Mouse (Mus musculus) CH12.LX (cell line): ENCODE results near the gene Olfr270. TPM values are rescaled to one million over a fixed set of nuclear protein-coding genes. Genes with fewer than 3 reads are reported as not detected.
A peak's percentile ranks its signal among the peaks of the same experiment; 100 is the strongest.

ENCODE experiments used
- DNase-seq: peaks from one replicate; pipeline ENCODE4 v3.0.0-alpha.2; 2013; ENCODE audit errors: extremely low read depth
- H3K27ac ChIP-seq: 2 replicates; pipeline ENCODE4 v1.5.1; 2012; ENCODE audit warnings: low read depth, mild to moderate bottlenecking, control low read depth, moderate library complexity; ENCODE audit not compliant: insufficient read depth
- H3K27me3 ChIP-seq: replicated peaks from 2 replicates; pipeline ENCODE3; 2012; ENCODE audit warnings: inconsistent platforms
- H3K36me3 ChIP-seq, 2 experiments: replicated peaks in 1 of 2; 2 replicates each; pipeline versions ENCODE3 to v1.6.1; 2012; ENCODE audit warnings: inconsistent platforms in 1 of 2, low read length in 1 of 2, mild to moderate bottlenecking in 1 of 2, mixed read lengths in 1 of 2, moderate library complexity in 1 of 2; ENCODE audit not compliant: control insufficient read depth in 1 of 2, insufficient read depth in 1 of 2
- H3K4me1 ChIP-seq, 2 experiments: 2 replicates each; pipeline ENCODE4 v1.6.1; 2012; ENCODE audit warnings: inconsistent platforms in 1 of 2, moderate library complexity in 1 of 2; ENCODE audit not compliant: insufficient read depth in 2 of 2, control insufficient read depth in 1 of 2
- H3K4me2 ChIP-seq: 2 replicates; pipeline ENCODE4 v1.6.1; 2012; ENCODE audit warnings: low read depth, mild to moderate bottlenecking, control low read depth; ENCODE audit not compliant: poor library complexity, insufficient read depth, severe bottlenecking
- H3K4me3 ChIP-seq, 3 experiments: fragments of 150-350 bp in 1 of 3; sonication (generic) in 1 of 3; replicated peaks in 1 of 3; 2 replicates each; pipeline versions ENCODE3 to v1.5.1; 2011 to 2012; ENCODE audit warnings: low read depth in 2 of 3, low read length in 2 of 3, mild to moderate bottlenecking in 2 of 3, moderate library complexity in 2 of 3, control low read depth in 1 of 3, improper control_type of control experiment in 1 of 3, inconsistent platforms in 1 of 3, mixed read lengths in 1 of 3; ENCODE audit not compliant: poor library complexity in 1 of 3
- H3K79me2 ChIP-seq: replicated peaks from 2 replicates; pipeline ENCODE4 v1.6.1; 2012; ENCODE audit warnings: mild to moderate bottlenecking, moderate library complexity; ENCODE audit not compliant: control insufficient read depth, poor library complexity, insufficient read depth, severe bottlenecking; ENCODE audit errors: extremely low read depth
- H3K9ac ChIP-seq: 2 replicates; pipeline ENCODE4 v1.6.1; 2012; ENCODE audit warnings: low read depth, mild to moderate bottlenecking, control low read depth, moderate library complexity; ENCODE audit not compliant: insufficient read depth
- H3K9me3 ChIP-seq: replicated peaks from 2 replicates; pipeline ENCODE3; 2012; ENCODE audit warnings: low read length, inconsistent platforms, mixed read lengths
- BHLHE40 ChIP-seq: IDR thresholded peaks from 2 replicates; pipeline ENCODE4 v1.6.1; 2011; ENCODE audit warnings: mild to moderate bottlenecking, low read depth, low read length, improper control_type of control experiment
- CHD2 ChIP-seq: IDR thresholded peaks from 2 replicates; pipeline ENCODE4 v1.6.1; 2011; ENCODE audit warnings: low read length, improper control_type of control experiment
- CTCF ChIP-seq, 2 experiments: IDR thresholded peaks in 1 of 2; conservative IDR thresholded peaks in 1 of 2; 2 replicates each; pipeline ENCODE4 v1.5.1; 2011 to 2012; ENCODE audit warnings: low read depth in 2 of 2, low read length in 2 of 2, improper control_type of control experiment in 1 of 2, inconsistent platforms in 1 of 2, mild to moderate bottlenecking in 1 of 2, moderate library complexity in 1 of 2
- ELF1 ChIP-seq: IDR thresholded peaks from 2 replicates; pipeline ENCODE4 v1.6.1; 2014; ENCODE audit warnings: low read depth, mild to moderate bottlenecking, inconsistent platforms, low read length, improper control_type of control experiment
- EP300 ChIP-seq: IDR thresholded peaks from 2 replicates; pipeline ENCODE4 v1.6.1; 2011; ENCODE audit warnings: low read length, improper control_type of control experiment
- GABPA ChIP-seq: IDR thresholded peaks from 2 replicates; pipeline ENCODE4 v1.6.1; 2012; ENCODE audit warnings: low read depth, low read length, improper control_type of control experiment, inconsistent platforms; ENCODE audit not compliant: insufficient replicate concordance
- HCFC1 ChIP-seq: IDR thresholded peaks from 2 replicates; pipeline ENCODE4 v1.6.1; 2012; ENCODE audit warnings: low read depth, mild to moderate bottlenecking, inconsistent platforms, low read length, improper control_type of control experiment
- JUN ChIP-seq: IDR thresholded peaks from 2 replicates; pipeline ENCODE4 v1.6.1; 2011; ENCODE audit warnings: low read depth, mild to moderate bottlenecking, low read length, improper control_type of control experiment, moderate library complexity; ENCODE audit not compliant: insufficient read depth
- MAFK ChIP-seq: IDR thresholded peaks from 2 replicates; pipeline ENCODE4 v1.6.1; 2011; ENCODE audit warnings: low read length, improper control_type of control experiment; ENCODE audit not compliant: insufficient replicate concordance
- MEF2A ChIP-seq: IDR thresholded peaks from 2 replicates; pipeline ENCODE4 v1.6.1; 2014; ENCODE audit warnings: low read depth, mild to moderate bottlenecking, inconsistent platforms, low read length, improper control_type of control experiment, borderline replicate concordance
- MXI1 ChIP-seq: IDR thresholded peaks from 2 replicates; pipeline ENCODE4 v1.6.1; 2011; ENCODE audit warnings: mild to moderate bottlenecking, low read depth, low read length, improper control_type of control experiment
- PAX5 ChIP-seq: IDR thresholded peaks from 2 replicates; pipeline ENCODE4 v1.6.1; 2012; ENCODE audit warnings: low read length, inconsistent platforms, mixed read lengths
- POLR2A ChIP-seq: IDR thresholded peaks from 2 replicates; pipeline ENCODE4 v1.6.1; 2011; ENCODE audit warnings: low read depth, mild to moderate bottlenecking, improper control_type of control experiment, low read length
- UBTF ChIP-seq: IDR thresholded peaks from 2 replicates; pipeline ENCODE4 v1.6.1; 2012; ENCODE audit warnings: low read depth, mild to moderate bottlenecking, inconsistent platforms, low read length, improper control_type of control experiment, moderate library complexity
- ZNF384 ChIP-seq: IDR thresholded peaks from 2 replicates; pipeline ENCODE4 v1.6.1; 2012; ENCODE audit warnings: low read depth, low read length, improper control_type of control experiment, inconsistent platforms
- dilution Hi-C: fragments of 300-500 bp; cut with MboI; formaldehyde crosslinking; loops from 2 replicates; pipeline ENCODE4 v1.14.3; 2020; ENCODE audit warnings: low sequenced_read_pairs; ENCODE audit not compliant: extremely low pct_unique_long_range_greater_than_20kb, extremely low pct_ligation_motif_present
- in situ Hi-C: fragments of 300-500 bp; cut with MboI; formaldehyde crosslinking; loops from 3 replicates; pipeline ENCODE4 v1.14.3; 2019; ENCODE audit warnings: low sequenced_read_pairs, low pct_ligation_motif_present, low pct_unique_long_range_greater_than_20kb, mixed read lengths
- polyA plus RNA-seq: library from polyadenylated mRNA; unstranded; fragments of >175 nt; gene quantifications from 2 replicates; pipeline ENCODE4 v1.2.1, GENCODE M21; 2012; ENCODE audit warnings: low read depth; ENCODE audit not compliant: insufficient read length
- total RNA-seq, 2 experiments: library from RNA; depleted of rRNA; stranded (reverse); fragments of 300-350 nt in 1 of 2; fragments of >200 nt in 1 of 2; gene quantifications; 2 replicates each; pipeline ENCODE4 v1.2.3; 2012 to 2014

Gene Olfr270
- total RNA-seq (2012; rRNA removed) = not detected in 2 replicates
- not detected in 2 replicates for total RNA-seq (2014; rRNA removed)
- not detected in 2 replicates for polyA plus RNA-seq

DNA sequence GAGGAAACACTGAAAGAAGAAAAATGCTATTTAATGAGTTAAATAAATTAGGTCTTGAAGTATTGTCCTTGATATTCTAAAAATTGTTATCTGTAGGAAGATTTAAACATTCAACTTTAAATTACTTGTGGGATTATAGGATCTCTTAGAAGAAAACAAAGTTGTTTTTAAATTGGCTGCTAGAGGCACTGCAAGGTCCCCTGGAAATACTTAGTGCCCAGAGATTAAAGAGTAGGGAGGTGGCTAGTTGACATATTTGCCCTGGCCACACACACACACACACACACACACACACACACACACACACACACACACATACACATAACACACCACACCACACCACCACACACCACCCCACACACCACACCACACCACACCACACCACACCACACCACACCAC, at the start of gene Olfr270:
Olfr270 (plus strand) TSS at position 301 of the 400 bp plus-strand sequence.
- dilution Hi-C loops (no loop called here), in situ Hi-C loops (no loop called here)
- H3K36me3 ChIP-seq = no peaks in the 10 kb centered on the region
- no peak for DNase-seq
- H3K4me1 ChIP-seq = no peaks in the 10 kb centered on the region
- no peaks in the 10 kb centered on the region for H3K9me3 ChIP-seq
- H3K4me2 ChIP-seq = no peak within 1 kb of the TSS
- no peak within 1 kb of the TSS for H3K27ac ChIP-seq
- TF ChIP-seq CHD2 (no peak), UBTF (no peak), BHLHE40 (no peak)
- TF ChIP-seq, all 38 proteins: peak for 0
- Histone ChIP-seq H3K79me2 (no peaks in the 10 kb centered on the region), H3K4me3 (no peak within 1 kb of the TSS), H3K27me3 (no peaks in the 10 kb centered on the region), H3K9ac (no peak within 1 kb of the TSS)

DNA sequence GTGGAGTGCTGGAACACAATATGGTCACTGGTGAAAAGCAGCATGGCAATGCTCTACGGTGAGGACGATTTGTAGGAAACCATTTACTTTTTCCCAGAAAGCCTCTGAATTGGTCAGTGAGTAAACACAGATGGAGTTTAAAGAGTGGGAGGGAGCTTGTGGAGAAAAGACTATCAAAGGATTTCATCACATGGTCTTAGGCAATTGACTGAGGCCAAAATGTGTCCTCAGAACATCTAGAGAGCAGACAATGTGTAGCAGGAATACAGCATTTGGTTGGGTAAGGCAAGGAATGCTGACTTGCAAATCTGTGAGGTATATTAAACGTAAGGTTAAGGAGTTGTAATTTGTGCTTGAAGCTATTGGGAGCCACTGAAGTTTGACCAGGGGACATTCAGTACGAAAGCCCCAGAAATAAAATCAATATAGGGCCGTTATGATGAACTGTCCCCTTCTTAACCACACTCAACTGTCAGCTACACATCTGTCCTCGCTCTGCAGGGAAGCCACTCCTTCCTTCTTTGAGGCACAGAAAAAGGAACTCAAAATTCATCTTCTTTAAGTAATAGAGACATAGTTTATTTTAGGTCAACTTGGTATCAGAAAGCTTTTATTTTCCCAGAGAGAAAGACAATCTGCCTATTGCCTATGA, 47.6 kb upstream of the Olfr270 start:
- no peaks in the 10 kb centered on the region for H3K27me3 ChIP-seq
- no peak overlapping the region for H3K9ac ChIP-seq
- no peaks in the 10 kb centered on the region for H3K36me3 ChIP-seq
- H3K4me3 ChIP-seq = no peak overlapping the region
- no peaks in the 10 kb centered on the region for H3K9me3 ChIP-seq
- peaks cover 0 to 13% of the 10 kb centered on the region in 2 experiments; a peak in 2 of 4 replicates for H3K4me1 ChIP-seq
- no peak overlapping the region for H3K27ac ChIP-seq
- no peak for TF ChIP-seq MXI1
- no peak for TF ChIP-seq CTCF (conservative IDR thresholded peaks at IDR 0.05 in 1 of 2, IDR thresholded peaks at IDR 0.05 in 1 of 2; ENCODE audit: low read depth in 2 of 2, low read length in 2 of 2)
- peak; percentile 66; the same call in 1 of the 2 replicates for TF ChIP-seq MAFK
- in situ Hi-C loops (no loop called here), dilution Hi-C loops (no loop called here)
- H3K4me2 ChIP-seq = no peak overlapping the region
- H3K79me2 ChIP-seq = no peaks in the 10 kb centered on the region
- DNase-seq = no peak

DNA sequence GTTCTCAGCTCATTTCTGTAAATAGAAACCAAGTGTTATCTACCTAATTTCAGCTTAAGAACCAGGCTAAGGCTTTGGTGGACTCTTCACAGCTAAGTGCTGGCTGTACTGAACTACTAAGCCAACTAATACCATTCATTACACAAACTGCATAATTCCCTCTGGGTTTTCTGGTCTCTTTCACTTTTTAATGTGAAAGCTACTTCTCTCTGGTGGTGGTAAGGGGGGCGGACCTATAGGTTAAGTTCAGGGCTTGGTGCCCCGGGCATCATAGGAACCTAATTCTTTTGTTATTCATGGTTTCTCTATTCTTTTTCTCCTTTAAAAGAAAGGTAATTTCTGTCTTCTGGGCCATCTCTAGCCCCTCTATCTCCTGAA, 47.0 kb upstream of the Olfr270 start:
- Histone ChIP-seq H3K9me3 (no peaks in the 10 kb centered on the region), H3K27ac (no peak overlapping the region), H3K9ac (no peak overlapping the region), H3K4me3 (no peak overlapping the region), H3K4me1 (peaks cover 0 to 13% of the 10 kb centered on the region in 2 experiments; a peak in 2 of 4 replicates), H3K79me2 (no peaks in the 10 kb centered on the region), H3K4me2 (no peak overlapping the region), H3K27me3 (no peaks in the 10 kb centered on the region), H3K36me3 (no peaks in the 10 kb centered on the region)
- dilution Hi-C loops (no loop called here), in situ Hi-C loops (no loop called here)
- DNase-seq = no peak
- TF ChIP-seq ZNF384 (no peak), MEF2A (no peak), JUN (no peak), POLR2A (no peak), EP300 (no peak), HCFC1 (no peak), PAX5 (no peak), GABPA (no peak), CHD2 (no peak), ELF1 (no peak), MAFK (no peak)
